Mouse (Mus musculus): ENCODE data around the gene Snx29. TPM values are rescaled to one million over a fixed set of nuclear protein-coding genes. Genes with fewer than 3 reads are reported as not detected.

The Snx29 gene
- total and polyA plus RNA-seq, 2 experiments from 2014 or later, result 7.0 to 22.8 TPM

DNA sequence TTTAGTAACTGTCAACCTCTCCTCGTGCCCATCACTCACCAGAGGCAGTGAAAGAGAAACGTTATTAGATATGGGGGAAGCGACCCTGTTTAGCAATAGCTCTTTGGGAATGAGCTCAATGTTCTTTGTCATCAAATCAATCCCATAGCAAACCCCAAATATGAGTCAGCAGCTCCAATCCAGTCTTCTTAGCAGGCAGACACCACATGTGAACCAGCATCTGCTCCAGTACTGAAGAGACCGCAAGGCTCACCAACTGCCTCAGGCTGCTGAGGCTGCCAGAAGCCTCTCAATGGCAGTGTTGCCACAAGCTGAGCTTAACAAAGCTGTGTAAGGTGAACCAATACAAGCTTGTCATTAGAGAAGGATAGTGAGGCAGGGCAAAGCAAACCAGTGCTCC, 177.4 kb downstream of the Snx29 start:
- no peak for TF ChIP-seq CTCF (IDR thresholded peaks at IDR 0.05)
- H3K27ac ChIP-seq (ENCODE audit: low read depth, low read length), result no peak overlapping the region
- DNase-seq (ENCODE audit: low spot score), result peak; percentile 19
- no peaks in the 10 kb centered on the region for H3K9me3 ChIP-seq (ENCODE audit: low read length)
- no peak overlapping the region for H3K4me2 ChIP-seq (ENCODE audit: low read depth, low read length, poor library complexity, severe bottlenecking)
- no peak overlapping the region for H3K4me3 ChIP-seq (ENCODE audit: low read depth, low read length)
- no peaks in the 10 kb centered on the region for H3K36me3 ChIP-seq (ENCODE audit: insufficient read depth, low read length)
- H3K27me3 ChIP-seq (ENCODE audit: insufficient read depth, low read length), result no peaks in the 10 kb centered on the region
- peaks cover 5% of the 10 kb centered on the region; the same call in 1 of the 2 replicates for H3K4me1 ChIP-seq (ENCODE audit: insufficient read depth, low read length)
- 79% methylated on average over 4 of the region's 4 CpGs for WGBS
- H3K9ac ChIP-seq (replicated peaks; ENCODE audit: low read length, poor library complexity, severe bottlenecking), result no peak overlapping the region
- no peak for ATAC-seq (ENCODE audit: low FRiP score)

DNA sequence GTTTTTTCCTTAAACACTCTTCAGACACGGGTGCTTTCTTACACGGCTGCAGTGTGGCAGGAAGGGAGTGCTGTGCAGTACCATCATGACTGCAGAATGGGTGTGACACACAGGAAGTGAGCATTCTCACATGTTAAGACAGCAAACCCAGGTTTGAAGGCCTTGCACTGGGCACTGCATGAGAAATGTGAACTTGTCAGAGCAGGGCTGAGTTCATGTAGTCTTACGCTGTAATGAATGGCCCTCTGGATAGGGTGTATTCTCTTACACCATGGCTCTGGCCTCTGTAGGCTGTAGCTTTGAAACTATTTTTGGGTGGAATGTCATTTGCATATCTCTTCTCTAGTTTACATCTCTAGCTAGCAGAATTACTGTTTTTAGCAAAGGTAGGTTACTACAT, 178.4 kb downstream of the Snx29 start:
- no peak for DNase-seq (ENCODE audit: low spot score)
- Histone ChIP-seq H3K27me3 (ENCODE audit: insufficient read depth, low read length) (no peaks in the 10 kb centered on the region), H3K4me1 (ENCODE audit: insufficient read depth, low read length) (peaks cover 5% of the 10 kb centered on the region; the same call in 1 of the 2 replicates), H3K36me3 (ENCODE audit: insufficient read depth, low read length) (no peaks in the 10 kb centered on the region), H3K9me3 (ENCODE audit: low read length) (no peaks in the 10 kb centered on the region), H3K9ac (replicated peaks; ENCODE audit: low read length, poor library complexity, severe bottlenecking) (no peak overlapping the region), H3K27ac (ENCODE audit: low read depth, low read length) (no peak overlapping the region), H3K4me3 (ENCODE audit: low read depth, low read length) (no peak overlapping the region), H3K4me2 (ENCODE audit: low read depth, low read length, poor library complexity, severe bottlenecking) (no peak overlapping the region)
- ATAC-seq (ENCODE audit: low FRiP score), result no peak
- WGBS, result 90% methylated on average over 3 of the region's 3 CpGs
- no peak for TF ChIP-seq CTCF (IDR thresholded peaks at IDR 0.05)

DNA sequence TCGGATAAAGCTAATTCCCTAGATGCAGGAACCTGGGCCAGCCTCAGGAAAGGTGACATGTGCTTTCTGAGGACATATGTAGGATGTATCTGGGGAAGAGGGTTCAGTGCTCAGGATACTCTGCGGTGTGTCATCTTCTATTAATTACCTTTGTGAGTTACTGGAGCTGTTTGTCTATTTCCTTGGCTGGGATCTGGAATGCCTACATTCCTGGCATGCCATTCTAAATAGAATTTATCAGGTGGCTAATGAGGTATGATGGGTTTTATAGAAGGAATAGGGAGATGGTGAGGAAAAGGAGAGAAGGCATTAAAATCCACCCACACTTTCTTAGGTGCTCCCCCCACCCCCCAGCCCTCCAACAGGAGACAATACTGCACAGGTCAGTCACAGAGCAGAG, 178.9 kb downstream of the Snx29 start:
- H3K4me3 ChIP-seq (ENCODE audit: low read depth, low read length), result no peak overlapping the region
- peaks cover 5% of the 10 kb centered on the region; the same call in 1 of the 2 replicates for H3K4me1 ChIP-seq (ENCODE audit: insufficient read depth, low read length)
- no peak overlapping the region for H3K9ac ChIP-seq (replicated peaks; ENCODE audit: low read length, poor library complexity, severe bottlenecking)
- DNase-seq (ENCODE audit: low spot score), result no peak
- H3K27ac ChIP-seq (ENCODE audit: low read depth, low read length), result no peak overlapping the region
- WGBS, result 85% methylated on average over 2 of the region's 2 CpGs
- TF ChIP-seq CTCF (IDR thresholded peaks at IDR 0.05), result no peak
- H3K9me3 ChIP-seq (ENCODE audit: low read length), result no peaks in the 10 kb centered on the region
- H3K4me2 ChIP-seq (ENCODE audit: low read depth, low read length, poor library complexity, severe bottlenecking), result no peak overlapping the region
- H3K36me3 ChIP-seq (ENCODE audit: insufficient read depth, low read length), result no peaks in the 10 kb centered on the region
- no peak for ATAC-seq (ENCODE audit: low FRiP score)
- no peaks in the 10 kb centered on the region for H3K27me3 ChIP-seq (ENCODE audit: insufficient read depth, low read length)

DNA sequence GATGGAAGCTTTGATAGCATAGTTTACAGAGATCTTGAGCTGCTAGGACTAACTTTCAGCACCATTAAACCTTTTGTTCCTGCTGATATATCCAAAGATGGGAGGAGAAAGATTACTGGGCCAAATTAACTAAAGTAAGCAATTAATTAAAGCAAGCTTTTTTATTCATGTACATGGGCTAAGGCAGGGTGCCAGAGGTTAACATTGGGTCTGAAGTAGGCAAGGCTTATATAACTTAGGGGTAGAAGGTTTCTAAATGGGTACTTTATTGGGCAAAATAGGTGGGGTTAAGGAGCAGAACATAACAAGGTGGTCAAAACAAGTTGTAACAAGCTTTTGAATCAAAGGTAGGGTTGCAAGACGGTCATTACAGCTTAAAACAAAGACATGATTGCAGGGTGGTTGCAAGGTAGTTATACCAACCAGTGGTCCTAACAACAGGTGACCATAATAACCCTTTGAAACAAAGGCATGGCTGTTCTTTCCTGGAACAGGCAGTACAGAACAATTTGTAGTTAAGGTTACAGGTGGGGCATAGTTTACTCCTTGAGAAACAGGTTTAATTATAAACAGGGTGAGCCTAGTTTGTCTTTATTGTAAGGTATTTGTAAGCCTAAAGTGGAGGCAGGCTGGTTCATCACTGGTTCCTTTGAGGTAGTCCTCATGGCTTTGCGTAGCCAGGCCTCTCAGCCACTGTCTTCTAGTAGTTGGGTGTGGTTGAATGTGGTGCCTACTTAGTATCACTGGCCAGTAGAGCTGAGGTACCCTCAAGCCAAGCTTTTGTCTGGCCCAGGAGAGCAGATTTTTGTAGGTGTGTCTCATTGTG, 182.2 kb downstream of the Snx29 start:
- Histone ChIP-seq H3K4me3 (ENCODE audit: low read depth, low read length) (no peak overlapping the region), H3K9ac (replicated peaks; ENCODE audit: low read length, poor library complexity, severe bottlenecking) (no peak overlapping the region), H3K36me3 (ENCODE audit: insufficient read depth, low read length) (no peaks in the 10 kb centered on the region), H3K4me2 (ENCODE audit: low read depth, low read length, poor library complexity, severe bottlenecking) (no peak overlapping the region), H3K27me3 (ENCODE audit: insufficient read depth, low read length) (no peaks in the 10 kb centered on the region), H3K4me1 (ENCODE audit: insufficient read depth, low read length) (no peaks in the 10 kb centered on the region), H3K9me3 (ENCODE audit: low read length) (no peaks in the 10 kb centered on the region), H3K27ac (ENCODE audit: low read depth, low read length) (no peak overlapping the region)
- ATAC-seq (ENCODE audit: low FRiP score), result no peak
- TF ChIP-seq CTCF (IDR thresholded peaks at IDR 0.05), result no peak
- 90% methylated on average over 2 of the region's 2 CpGs for WGBS
- DNase-seq (ENCODE audit: low spot score), result no peak

DNA sequence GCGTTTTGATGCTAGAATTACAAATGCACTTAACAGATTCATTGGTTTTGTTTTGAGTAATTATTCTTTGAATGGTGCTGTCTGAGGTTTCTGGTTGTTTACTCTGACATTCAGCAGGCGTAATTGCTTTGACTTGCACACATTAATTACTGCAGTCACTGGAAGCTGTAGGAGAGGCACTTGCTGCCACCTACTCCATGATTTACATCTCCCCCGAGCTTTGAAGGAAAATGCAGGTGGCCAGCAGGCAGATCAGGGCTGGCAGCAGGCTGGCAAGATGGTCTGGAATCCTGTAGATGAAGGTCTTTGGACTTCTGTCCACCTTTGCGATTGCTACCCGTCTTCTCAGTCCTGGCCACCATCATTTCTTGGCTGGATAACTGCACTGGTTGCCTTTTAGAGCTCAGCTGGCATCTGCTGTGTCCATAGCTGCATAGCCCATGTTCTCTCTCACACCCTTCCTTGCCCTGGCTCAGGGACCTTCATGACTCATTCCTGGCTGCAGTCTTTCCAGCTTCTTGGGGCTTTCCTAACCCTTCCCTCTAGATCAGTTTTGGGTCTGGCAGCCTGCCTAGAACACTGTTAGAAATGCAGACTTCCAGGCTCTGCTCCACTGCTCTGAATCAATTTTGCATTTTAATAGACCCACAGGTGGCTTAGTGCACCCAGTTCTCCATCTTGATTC, 182.9 kb downstream of the Snx29 start:
- no peak for TF ChIP-seq CTCF (IDR thresholded peaks at IDR 0.05)
- no peak overlapping the region for H3K4me2 ChIP-seq (ENCODE audit: low read depth, low read length, poor library complexity, severe bottlenecking)
- ATAC-seq (ENCODE audit: low FRiP score) (no peak), DNase-seq (ENCODE audit: low spot score) (peak; percentile 42)
- H3K36me3 ChIP-seq (ENCODE audit: insufficient read depth, low read length), result no peaks in the 10 kb centered on the region
- H3K4me1 ChIP-seq (ENCODE audit: insufficient read depth, low read length), result no peaks in the 10 kb centered on the region
- H3K27ac ChIP-seq (ENCODE audit: low read depth, low read length), result no peak overlapping the region
- no peak overlapping the region for H3K4me3 ChIP-seq (ENCODE audit: low read depth, low read length)
- 79% methylated on average over 5 of the region's 5 CpGs for WGBS
- no peaks in the 10 kb centered on the region for H3K27me3 ChIP-seq (ENCODE audit: insufficient read depth, low read length)
- H3K9ac ChIP-seq (replicated peaks; ENCODE audit: low read length, poor library complexity, severe bottlenecking), result no peak overlapping the region
- H3K9me3 ChIP-seq (ENCODE audit: low read length), result no peaks in the 10 kb centered on the region

DNA sequence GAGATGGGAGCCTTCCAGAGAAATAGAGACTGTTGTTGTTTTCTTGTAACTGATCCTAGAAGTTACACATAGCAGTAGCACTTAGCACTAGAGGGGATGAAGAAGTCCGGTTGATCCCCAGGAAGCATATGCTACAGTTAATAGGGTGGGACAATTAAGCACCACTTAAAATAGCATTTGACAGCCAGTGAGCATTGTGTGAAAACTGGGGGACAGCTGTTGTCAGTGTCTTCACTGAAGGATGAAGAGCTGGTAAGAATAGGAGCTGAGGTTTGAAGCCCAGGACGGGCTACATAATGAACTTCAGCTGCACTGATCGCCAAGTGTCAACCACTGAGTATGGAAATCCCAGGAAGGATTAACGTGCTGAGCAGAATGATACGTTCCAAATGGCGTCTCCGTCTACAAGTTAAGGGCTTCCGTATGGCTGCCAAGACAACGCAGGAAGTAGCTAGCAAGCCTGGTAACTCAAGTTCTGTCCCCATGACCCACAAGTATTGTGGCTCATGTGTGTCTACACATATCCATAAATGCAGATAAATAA, 184.6 kb downstream of the Snx29 start:
- no peak overlapping the region for H3K9ac ChIP-seq (replicated peaks; ENCODE audit: low read length, poor library complexity, severe bottlenecking)
- no peak overlapping the region for H3K27ac ChIP-seq (ENCODE audit: low read depth, low read length)
- H3K4me2 ChIP-seq (ENCODE audit: low read depth, low read length, poor library complexity, severe bottlenecking), result no peak overlapping the region
- no peaks in the 10 kb centered on the region for H3K27me3 ChIP-seq (ENCODE audit: insufficient read depth, low read length)
- H3K36me3 ChIP-seq (ENCODE audit: insufficient read depth, low read length), result no peaks in the 10 kb centered on the region
- no peak for TF ChIP-seq CTCF (IDR thresholded peaks at IDR 0.05)
- H3K9me3 ChIP-seq (ENCODE audit: low read length), result no peaks in the 10 kb centered on the region
- H3K4me3 ChIP-seq (ENCODE audit: low read depth, low read length), result no peak overlapping the region
- no peak for DNase-seq (ENCODE audit: low spot score)
- no peak for ATAC-seq (ENCODE audit: low FRiP score)
- 68% methylated on average over 9 of the region's 9 CpGs for WGBS
- H3K4me1 ChIP-seq (ENCODE audit: insufficient read depth, low read length), result no peaks in the 10 kb centered on the region
